Mouse (Mus musculus) embryonic fibroblast, embryonic 13.5 days (primary cell): ENCODE results near the gene Plcl2. TPM values are rescaled to one million over a fixed set of nuclear protein-coding genes. Genes with fewer than 3 reads are reported as not detected.
"Not testable (repeated sequence)": the region's sequence is repeated elsewhere in the genome, so short reads cannot be mapped to it uniquely, and the experiment has no call there.

Experiments
- H3K27ac ChIP-seq: 2 replicates; pipeline ENCODE4 v1.5.1; 2012; ENCODE audit warnings: low read length, control low read depth, inconsistent platforms; ENCODE audit not compliant: insufficient read depth
- H3K4me1 ChIP-seq: 2 replicates; pipeline ENCODE4 v1.6.1; 2011; ENCODE audit warnings: low read length; ENCODE audit not compliant: control insufficient read depth, insufficient read depth
- H3K4me3 ChIP-seq: 2 replicates; pipeline ENCODE4 v1.5.1; 2011; ENCODE audit warnings: mild to moderate bottlenecking, control low read depth, low read length; ENCODE audit not compliant: insufficient read depth
- CTCF ChIP-seq: IDR thresholded peaks from 2 replicates; pipeline ENCODE4 v1.5.1; 2011; ENCODE audit warnings: mild to moderate bottlenecking, control low read depth, low read length, moderate library complexity, borderline replicate concordance; ENCODE audit not compliant: insufficient read depth
- POLR2A ChIP-seq: IDR thresholded peaks from 2 replicates; pipeline ENCODE4 v1.6.1; 2011; ENCODE audit warnings: low read depth, mild to moderate bottlenecking, control low read depth, low read length, moderate library complexity
- polyA plus RNA-seq: library from polyadenylated mRNA; stranded (reverse); fragments of >200 nt; gene quantifications from 2 replicates; pipeline ENCODE4 v1.2.4, GENCODE M21; 2011; ENCODE audit warnings: low read depth; ENCODE audit not compliant: missing spikeins, insufficient read length

Gene Plcl2
- polyA plus RNA-seq, 1 experiment = 3.5 TPM

GRCm38 (mm10) chr17:50530089-50530488, 20.9 kb downstream of the Plcl2 start:
- TF ChIP-seq CTCF = no peak
- no peak for TF ChIP-seq POLR2A
- no peak overlapping the region for H3K27ac ChIP-seq
- no peak overlapping the region for H3K4me3 ChIP-seq
- no peaks in the 10 kb centered on the region for H3K4me1 ChIP-seq

DNA sequence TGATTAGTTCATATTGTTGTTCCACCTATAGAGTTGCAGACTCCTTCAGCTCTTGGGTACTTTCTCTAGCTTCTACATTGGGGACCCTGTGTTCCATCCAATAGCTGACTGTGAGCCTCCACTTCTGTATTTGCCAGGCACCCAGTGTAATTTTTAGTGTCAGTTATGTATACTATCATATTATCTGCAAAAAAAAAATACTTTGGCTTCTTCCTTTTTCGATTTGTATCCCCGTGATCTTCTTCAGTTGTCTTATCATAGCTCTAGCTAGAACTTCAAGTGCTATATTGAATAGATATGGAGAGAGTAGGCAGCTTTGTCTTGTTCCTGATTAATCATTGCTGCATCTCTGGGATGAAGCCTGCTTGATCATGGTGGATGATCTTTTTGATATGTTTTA, 25.7 kb downstream of the Plcl2 start:
- H3K27ac ChIP-seq, H3K4me3 ChIP-seq, H3K4me1 ChIP-seq: not testable (repeated sequence)

DNA sequence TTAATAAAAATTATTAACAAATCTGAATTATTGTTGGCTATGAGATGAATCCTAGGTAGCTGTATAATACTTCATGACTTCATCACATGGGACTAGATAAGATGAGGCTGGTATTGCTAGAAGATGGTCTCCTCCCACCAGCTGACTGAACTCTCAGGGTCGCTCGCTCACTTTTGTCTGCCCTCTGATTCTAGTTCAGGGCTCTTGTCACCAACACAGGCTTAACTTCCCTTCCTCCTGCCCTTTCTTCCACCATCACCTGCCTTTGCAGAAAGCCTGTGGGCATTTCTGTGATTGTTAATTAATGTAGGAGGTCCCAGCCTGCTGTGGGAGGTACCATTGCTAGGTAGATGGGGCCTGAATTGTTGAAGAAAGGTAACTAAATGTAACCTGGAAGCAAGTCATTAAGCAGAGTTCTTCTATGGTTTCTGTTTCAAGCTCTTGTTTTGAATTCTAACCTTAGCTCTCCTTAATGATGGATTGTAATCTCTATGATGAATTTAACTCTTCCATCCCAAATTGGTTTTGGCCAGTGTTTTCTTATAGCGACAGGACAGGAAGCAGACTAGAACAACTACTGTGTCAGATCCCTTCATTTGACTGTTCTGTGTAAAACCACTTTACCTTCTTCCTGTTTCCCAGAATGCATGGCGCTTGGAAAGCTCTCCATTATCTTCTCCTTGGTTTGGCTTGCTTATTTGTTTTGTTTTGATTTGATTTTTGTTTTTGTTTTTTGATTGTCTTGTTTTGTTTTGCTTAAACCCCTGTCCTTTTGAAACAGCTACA, 27.4 kb downstream of the Plcl2 start:
- Histone ChIP-seq H3K4me3 (no peak overlapping the region), H3K4me1 (no peaks in the 10 kb centered on the region), H3K27ac (no peak overlapping the region)
- TF ChIP-seq CTCF (no peak), POLR2A (no peak)

GRCm38 (mm10) chr17:50537786-50538185, 28.6 kb downstream of the Plcl2 start:
- Histone ChIP-seq H3K4me3 (no peak overlapping the region), H3K4me1 (no peaks in the 10 kb centered on the region), H3K27ac (no peak overlapping the region)
- no peak for TF ChIP-seq POLR2A
- no peak for TF ChIP-seq CTCF

DNA sequence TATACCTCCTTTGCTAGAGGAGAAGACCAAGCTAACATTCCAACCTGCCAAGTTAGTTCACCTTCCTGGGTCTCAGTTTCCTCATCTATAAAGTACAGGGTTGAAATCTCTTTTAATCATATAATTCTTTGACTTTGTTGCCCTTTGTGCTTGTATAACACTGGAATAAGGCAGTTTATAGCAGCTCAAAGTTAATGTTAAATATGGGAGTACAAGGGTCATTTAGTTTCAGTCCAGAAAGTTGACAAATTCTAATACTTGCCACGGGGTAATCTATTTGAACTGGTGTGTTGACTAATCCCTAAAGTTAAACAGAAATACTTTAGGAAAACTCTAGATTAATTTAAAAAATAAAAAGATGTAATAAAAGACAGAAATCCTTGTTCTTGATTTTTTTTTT, 35.7 kb downstream of the Plcl2 start:
- Histone ChIP-seq H3K27ac (no peak overlapping the region), H3K4me3 (no peak overlapping the region), H3K4me1 (no peaks in the 10 kb centered on the region)
- TF ChIP-seq POLR2A (no peak), CTCF (no peak)

DNA sequence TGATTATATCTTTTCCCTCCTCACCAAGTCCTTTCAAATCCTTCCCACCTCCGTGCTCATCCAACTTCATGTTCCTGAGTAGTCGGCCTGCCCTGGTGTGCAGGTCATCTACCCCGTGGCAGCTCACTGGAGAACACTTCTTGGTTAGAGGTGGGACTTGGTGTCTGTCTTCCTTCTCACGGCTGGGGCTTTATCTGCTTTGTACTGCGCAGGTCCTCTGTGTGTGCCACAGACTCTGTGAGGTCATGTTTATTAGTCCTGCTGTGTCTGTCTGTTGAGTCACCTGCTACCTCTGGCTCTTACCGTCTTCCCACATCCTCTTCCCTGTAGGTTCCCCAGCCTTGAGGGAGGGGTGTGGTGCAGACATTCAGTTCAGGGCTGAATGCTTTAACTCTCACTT, 36.1 kb downstream of the Plcl2 start:
- Histone ChIP-seq H3K4me1 (no peaks in the 10 kb centered on the region), H3K27ac (no peak overlapping the region), H3K4me3 (no peak overlapping the region)
- TF ChIP-seq POLR2A (no peak), CTCF (no peak)

- H3K4me1 ChIP-seq = no peaks in the 10 kb centered on the region
- no peak overlapping the region for H3K4me3 ChIP-seq
- TF ChIP-seq CTCF (no peak), POLR2A (no peak)
- H3K27ac ChIP-seq = no peak overlapping the region
Observed at GRCm38 (mm10) chr17:50552130-50552529, 42.9 kb downstream of the Plcl2 start.

DNA sequence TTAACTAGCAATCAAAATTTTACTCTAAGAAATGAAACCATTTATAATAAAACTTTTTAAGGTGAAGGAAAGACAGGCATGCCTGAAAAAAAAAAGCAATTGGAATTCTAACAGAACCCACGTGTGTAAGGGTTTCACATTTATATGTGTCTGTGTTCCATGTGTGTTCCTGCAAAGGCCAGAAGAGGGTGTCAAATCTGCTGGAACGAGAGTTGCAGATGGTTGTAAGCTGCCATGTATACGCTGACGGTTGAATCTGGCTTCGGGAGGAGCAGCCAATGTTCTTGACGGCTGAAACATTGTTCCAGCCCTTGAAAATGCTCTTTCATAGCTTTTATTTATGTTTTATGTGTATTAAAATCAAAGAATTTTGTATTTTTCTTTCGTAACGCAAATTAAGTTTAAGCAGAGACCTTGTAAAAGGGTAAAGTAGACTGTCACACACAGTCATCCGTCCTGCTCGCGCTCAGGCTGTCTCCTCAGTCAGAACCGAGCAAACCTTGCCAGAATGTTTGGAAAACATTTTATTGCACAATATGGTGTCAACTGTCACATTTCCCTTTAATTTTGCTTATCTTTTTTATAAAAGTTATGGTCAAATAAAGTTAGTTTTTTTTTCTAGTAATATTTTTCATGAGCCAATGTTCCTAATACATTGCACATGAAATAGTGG, 48.5 kb downstream of the Plcl2 start:
- Histone ChIP-seq H3K4me3 (no peak overlapping the region), H3K4me1 (no peaks in the 10 kb centered on the region), H3K27ac (no peak overlapping the region)
- no peak for TF ChIP-seq POLR2A
- no peak for TF ChIP-seq CTCF

- no peak for TF ChIP-seq POLR2A
- TF ChIP-seq CTCF = no peak
- H3K4me1 ChIP-seq = no peaks in the 10 kb centered on the region
- no peak overlapping the region for H3K4me3 ChIP-seq
- no peak overlapping the region for H3K27ac ChIP-seq
Observed at GRCm38 (mm10) chr17:50558239-50558625, 49.0 kb downstream of the Plcl2 start.

DNA sequence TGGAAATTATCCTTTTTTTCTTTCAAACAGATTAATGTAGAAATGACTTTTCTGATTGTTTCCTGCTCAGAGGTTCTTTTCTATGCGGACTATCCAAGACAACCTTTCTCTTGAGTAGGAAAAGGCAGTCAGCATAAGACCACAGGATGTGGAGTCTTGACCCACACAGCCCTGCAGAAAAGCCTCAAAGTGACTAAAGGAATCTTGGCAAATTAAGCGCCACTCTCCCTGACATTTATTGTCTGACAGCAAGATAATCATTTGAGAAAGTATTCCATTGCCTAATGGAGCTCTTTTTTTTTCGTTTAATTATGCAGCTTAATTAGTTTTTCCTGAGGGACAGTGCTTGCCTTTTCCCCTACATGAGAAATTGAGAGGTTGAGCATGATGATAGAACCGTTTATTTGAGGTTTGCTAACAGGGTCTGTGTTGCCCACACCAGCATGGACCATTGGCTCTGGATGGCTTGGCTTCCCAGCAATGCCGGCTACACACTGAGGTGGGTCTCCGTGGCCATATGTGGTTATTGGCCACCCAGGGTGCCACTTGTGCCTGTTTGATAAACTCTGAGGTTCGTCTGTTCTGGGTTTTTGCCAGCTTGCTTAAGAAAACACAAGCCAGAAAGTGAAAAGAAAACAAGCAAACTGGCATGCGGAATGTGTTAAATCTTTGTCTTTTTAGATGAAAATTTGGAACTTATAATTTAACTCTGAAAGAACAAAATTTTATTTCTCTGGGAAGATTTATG, 56.3 kb downstream of the Plcl2 start:
- H3K4me1 ChIP-seq = no peaks in the 10 kb centered on the region
- TF ChIP-seq POLR2A = no peak
- TF ChIP-seq CTCF = no peak
- no peak overlapping the region for H3K4me3 ChIP-seq
- H3K27ac ChIP-seq = no peak overlapping the region

- no peak overlapping the region for H3K27ac ChIP-seq
- TF ChIP-seq CTCF (no peak), POLR2A (no peak)
- H3K4me1 ChIP-seq = no peaks in the 10 kb centered on the region
- H3K4me3 ChIP-seq = no peak overlapping the region
Observed at GRCm38 (mm10) chr17:50568846-50569245, 59.6 kb downstream of the Plcl2 start.

- not testable (repeated sequence) for H3K4me3 ChIP-seq, H3K4me1 ChIP-seq, H3K27ac ChIP-seq
Observed at GRCm38 (mm10) chr17:50570228-50570627, 61.0 kb downstream of the Plcl2 start.
